Mouse (Mus musculus): ENCODE measurements at regions not wholly inside any gene's neighbourhood (a gene's known extent, or its start where the extent isn't known, plus 50 kb on each side); places are given as distances from the start of the nearest gene placed in this dataset.

DNA sequence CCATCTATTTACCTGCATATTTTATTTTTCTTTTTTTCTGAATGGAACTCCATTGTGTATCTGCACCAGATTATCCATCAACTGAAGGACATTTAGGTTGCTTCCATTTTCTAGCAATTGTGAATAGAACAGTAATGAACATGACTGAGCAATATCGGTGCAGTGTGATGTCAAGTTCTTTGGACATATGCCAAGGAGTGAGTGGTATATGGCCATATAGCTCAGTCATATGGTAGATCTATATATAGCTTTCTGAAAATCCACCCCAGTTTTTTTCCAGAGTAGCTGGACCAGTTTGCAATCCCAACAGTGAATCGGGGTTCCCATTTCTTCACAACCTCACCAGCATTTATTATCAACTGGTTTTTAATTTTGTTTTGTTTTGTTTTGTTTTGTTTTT is 52.0 kb upstream of the Tent5a start:
- TF ChIP-seq CTCF (IDR thresholded peaks at IDR 0.05; ENCODE audit: extremely low read depth, insufficient read depth, insufficient read length, insufficient replicate concordance) (no peak), POLR2A (IDR thresholded peaks at IDR 0.05; ENCODE audit: low read depth, low read length) (no peak)

Data from spleen, adult 2 months (tissue).